Mouse (Mus musculus) midbrain, embryonic 13.5 days (tissue): ENCODE measurements around the gene Slc25a34. TPM values are rescaled to one million over a fixed set of nuclear protein-coding genes. Genes with fewer than 3 reads are reported as not detected.

Experiments used
- ATAC-seq: fragments of 200-750 bp; cut with Nextera tagmentation; 2 replicates; pipeline ENCODE4 v1.8.0; 2017; ENCODE audit warnings: mild to moderate bottlenecking, moderate TSS enrichment, moderate library complexity
- H3K27ac ChIP-seq: fragments of 300-500 bp; sonication (generic); 2 replicates; pipeline ENCODE4 v1.5.1; 2015; ENCODE audit warnings: inconsistent platforms, mild to moderate bottlenecking, moderate library complexity
- H3K27me3 ChIP-seq: fragments of 300-500 bp; sonication (generic); 2 replicates; pipeline ENCODE4 v1.6.1; 2015; ENCODE audit warnings: mild to moderate bottlenecking, inconsistent platforms
- H3K36me3 ChIP-seq: fragments of 300-500 bp; sonication (generic); 2 replicates; pipeline ENCODE4 v1.6.1; 2015; ENCODE audit warnings: mild to moderate bottlenecking, inconsistent platforms
- H3K4me1 ChIP-seq: fragments of 300-500 bp; sonication (generic); replicated peaks from 2 replicates; pipeline ENCODE4 v1.6.1; 2015; ENCODE audit warnings: inconsistent platforms
- H3K4me2 ChIP-seq: fragments of 300-500 bp; sonication (generic); replicated peaks from 2 replicates; pipeline ENCODE4 v1.6.1; 2015; ENCODE audit warnings: moderate library complexity, mild to moderate bottlenecking, inconsistent platforms
- H3K4me3 ChIP-seq: fragments of 300-500 bp; sonication (generic); replicated peaks from 2 replicates; pipeline ENCODE4 v1.5.1; 2015; ENCODE audit warnings: mild to moderate bottlenecking, inconsistent platforms
- H3K9ac ChIP-seq: fragments of 300-500 bp; sonication (generic); replicated peaks from 2 replicates; pipeline ENCODE4 v1.6.1; 2015; ENCODE audit warnings: mild to moderate bottlenecking, inconsistent platforms
- H3K9me3 ChIP-seq: fragments of 300-500 bp; sonication (generic); 2 replicates; pipeline ENCODE4 v1.6.1; 2016; ENCODE audit warnings: mild to moderate bottlenecking, inconsistent platforms
- WGBS: fragments of 180-500 bp; shearing (Covaris S2); methylation state at CpG from one replicate; pipeline ENCODE4 v1.1.7; 2015; 5-methylcytosine and 5-hydroxymethylcytosine counted together
- polyA plus RNA-seq: library from polyadenylated mRNA; unstranded; fragments of >200 nt; fragmentation: Nextera tagmentation; extraction: Ambion mirVana; gene quantifications from 2 replicates; pipeline ENCODE4 v1.2.1, GENCODE M21; 2015

The Slc25a34 gene
- polyA plus RNA-seq, 1 experiment from 2014 or later = 0.19 TPM

- H3K4me3 ChIP-seq = no peak overlapping the region
- H3K27me3 ChIP-seq = 0 out of 2 replicates have a peak, but pooled peaks cover 12% of the 10 kb centered on the region
- no peaks in the 10 kb centered on the region for H3K9me3 ChIP-seq
- no peaks in the 10 kb centered on the region for H3K36me3 ChIP-seq
- H3K9ac ChIP-seq = no peak overlapping the region; the same call in 1 of the 2 replicates
- 79% methylated on average over 13 of the region's 14 CpGs for WGBS
- H3K27ac ChIP-seq = no peak overlapping the region
- H3K4me1 ChIP-seq = peaks cover 11% of the 10 kb centered on the region
- H3K4me2 ChIP-seq = no peak overlapping the region
- ATAC-seq = no peak
These were observed 8.7 kb downstream of the Slc25a34 start for GRCm38 (mm10) chr4:141614946-141615345.

- Histone ChIP-seq H3K27me3 (no peaks in the 10 kb centered on the region), H3K9ac (no peak overlapping the region), H3K4me3 (no peak overlapping the region), H3K4me2 (no peak overlapping the region), H3K4me1 (no peaks in the 10 kb centered on the region), H3K36me3 (no peaks in the 10 kb centered on the region), H3K9me3 (no peaks in the 10 kb centered on the region), H3K27ac (no peak overlapping the region)
- no peak for ATAC-seq
- WGBS = 87% methylated on average over 6 of the region's 6 CpGs
These were observed 14.1 kb downstream of the Slc25a34 start for GRCm38 (mm10) chr4:141609538-141609937.

- 84% methylated on average over 11 of the region's 11 CpGs for WGBS
- Histone ChIP-seq H3K9ac (no peak within 1 kb of the TSS), H3K27me3 (0 out of 2 replicates have a peak, but pooled peaks cover 5% of the 10 kb centered on the region), H3K9me3 (no peaks in the 10 kb centered on the region), H3K4me2 (no peak within 1 kb of the TSS), H3K4me1 (no peaks in the 10 kb centered on the region), H3K36me3 (no peaks in the 10 kb centered on the region), H3K27ac (no peak within 1 kb of the TSS), H3K4me3 (no peak within 1 kb of the TSS)
- ATAC-seq = no peak
These were observed 17.8 kb downstream of the Slc25a34 start, which contains the start of gene Fblim1 for GRCm38 (mm10) chr4:141605861-141606260. Gene Fblim1 (minus strand): TSS chr4:141606096.

- H3K9ac ChIP-seq = no peak overlapping the region
- H3K36me3 ChIP-seq = no peaks in the 10 kb centered on the region
- no peak overlapping the region for H3K4me2 ChIP-seq
- no peak for ATAC-seq
- no peaks in the 10 kb centered on the region for H3K9me3 ChIP-seq
- H3K27ac ChIP-seq = no peak overlapping the region
- no peaks in the 10 kb centered on the region for H3K4me1 ChIP-seq
- no peak overlapping the region for H3K4me3 ChIP-seq
- peaks cover 5% of the 10 kb centered on the region; the same call in 1 of the 2 replicates for H3K27me3 ChIP-seq
- WGBS = 93% methylated on average over 5 of the region's 5 CpGs
These were observed 18.2 kb downstream of the Slc25a34 start for GRCm38 (mm10) chr4:141605421-141605820.

- H3K4me3 ChIP-seq = no peak overlapping the region
- H3K27ac ChIP-seq = no peak overlapping the region
- H3K27me3 ChIP-seq = peaks cover 10% of the 10 kb centered on the region
- H3K36me3 ChIP-seq = no peaks in the 10 kb centered on the region
- no peak overlapping the region for H3K9ac ChIP-seq
- ATAC-seq = no peak
- H3K4me2 ChIP-seq = no peak overlapping the region
- H3K9me3 ChIP-seq = no peaks in the 10 kb centered on the region
- peaks cover 6% of the 10 kb centered on the region for H3K4me1 ChIP-seq
- WGBS = 74% methylated on average over 8 of the region's 8 CpGs
These were observed 19.1 kb downstream of the Slc25a34 start for GRCm38 (mm10) chr4:141604493-141604892.

GRCm38 (mm10) chr4:141603921-141604320 lies 19.7 kb downstream of the Slc25a34 start:
- H3K4me3 ChIP-seq = no peak overlapping the region
- no peaks in the 10 kb centered on the region for H3K9me3 ChIP-seq
- H3K9ac ChIP-seq = no peak overlapping the region
- 67% methylated on average over 4 of the region's 4 CpGs for whole genome bisulfite sequencing
- peaks cover 16% of the 10 kb centered on the region for H3K27me3 ChIP-seq
- H3K27ac ChIP-seq = no peak overlapping the region
- peaks cover 12% of the 10 kb centered on the region for H3K4me1 ChIP-seq
- H3K36me3 ChIP-seq = no peaks in the 10 kb centered on the region
- H3K4me2 ChIP-seq = no peak overlapping the region
- no peak for ATAC-seq

GRCm38 (mm10) chr4:141602523-141603223 lies 20.9 kb downstream of the Slc25a34 start:
- WGBS = 88% methylated on average over 11 of the region's 11 CpGs
- ATAC-seq = no peak
- Histone ChIP-seq H3K27me3 (peaks cover 26% of the 10 kb centered on the region), H3K4me3 (no peak overlapping the region), H3K36me3 (no peaks in the 10 kb centered on the region), H3K9me3 (no peaks in the 10 kb centered on the region), H3K4me1 (peaks cover 22% of the 10 kb centered on the region), H3K4me2 (no peak overlapping the region), H3K27ac (no peak overlapping the region), H3K9ac (no peak overlapping the region)

- Histone ChIP-seq H3K9ac (no peak overlapping the region), H3K4me2 (no peak overlapping the region), H3K4me3 (no peak overlapping the region), H3K9me3 (no peaks in the 10 kb centered on the region), H3K27ac (no peak overlapping the region), H3K4me1 (peaks cover 22% of the 10 kb centered on the region), H3K36me3 (no peaks in the 10 kb centered on the region), H3K27me3 (peaks cover 28% of the 10 kb centered on the region)
- no peak for ATAC-seq
- 73% methylated on average over 12 of the region's 12 CpGs for WGBS
These were observed 22.3 kb downstream of the Slc25a34 start for GRCm38 (mm10) chr4:141601148-141601862.

GRCm38 (mm10) chr4:141600364-141600763 lies 23.3 kb downstream of the Slc25a34 start:
- no peak overlapping the region for H3K4me2 ChIP-seq
- H3K36me3 ChIP-seq = no peaks in the 10 kb centered on the region
- ATAC-seq = 0 out of 2 replicates have a peak, but pooled peaks have one; percentile 22
- H3K27me3 ChIP-seq = peaks cover 28% of the 10 kb centered on the region
- no peak overlapping the region for H3K27ac ChIP-seq
- H3K9ac ChIP-seq = no peak overlapping the region
- WGBS = 23% methylated on average over 6 of the region's 6 CpGs
- H3K9me3 ChIP-seq = no peaks in the 10 kb centered on the region
- H3K4me3 ChIP-seq = no peak overlapping the region
- peaks cover 22% of the 10 kb centered on the region for H3K4me1 ChIP-seq

- peak; percentile 47 for ATAC-seq
- peaks cover 28% of the 10 kb centered on the region for H3K27me3 ChIP-seq
- peak overlapping the region; percentile 73 for H3K9ac ChIP-seq
- peaks cover 22% of the 10 kb centered on the region for H3K4me1 ChIP-seq
- no peaks in the 10 kb centered on the region for H3K9me3 ChIP-seq
- 1% methylated on average over 45 of the region's 57 CpGs for WGBS
- H3K27ac ChIP-seq = no peak overlapping the region
- peak overlapping the region; percentile 59 for H3K4me3 ChIP-seq
- H3K4me2 ChIP-seq = peak overlapping the region; percentile 89
- H3K36me3 ChIP-seq = peaks cover 4% of the 10 kb centered on the region; the same call in 1 of the 2 replicates
These were observed 24.1 kb downstream of the Slc25a34 start for GRCm38 (mm10) chr4:141599251-141600141.

- H3K27ac ChIP-seq = no peak overlapping the region
- H3K9ac ChIP-seq = peak overlapping the region; percentile 73
- H3K36me3 ChIP-seq = peaks cover 9% of the 10 kb centered on the region; the same call in 1 of the 2 replicates
- peak overlapping the region; percentile 89 for H3K4me2 ChIP-seq
- peak overlapping the region; percentile 59 for H3K4me3 ChIP-seq
- no peaks in the 10 kb centered on the region for H3K9me3 ChIP-seq
- peaks cover 22% of the 10 kb centered on the region for H3K4me1 ChIP-seq
- peaks cover 28% of the 10 kb centered on the region for H3K27me3 ChIP-seq
- ATAC-seq = no peak
- under 1% methylated on average over 9 of the region's 9 CpGs for WGBS
These were observed 24.7 kb downstream of the Slc25a34 start for GRCm38 (mm10) chr4:141598894-141599250.
